Mouse (Mus musculus) embryonic facial prominence, embryonic 14.5 days (tissue): ENCODE data around the gene Gm3415. TPM values are rescaled to one million over a fixed set of nuclear protein-coding genes. Genes with fewer than 3 reads are reported as not detected.
"Not testable (repeated sequence)": the region's sequence is repeated elsewhere in the genome, so short reads cannot be mapped to it uniquely, and the experiment has no call there.

Experiments used
- ATAC-seq: fragments of 200-750 bp; cut with Nextera tagmentation; 2 replicates; pipeline ENCODE4 v1.8.0; 2017; ENCODE audit warnings: low read depth, moderate number of reproducible peaks, moderate TSS enrichment
- DNase-seq: peaks from one replicate; pipeline ENCODE4 v3.0.0-alpha.2; 2015; ENCODE audit warnings: low spot score
- H3K27ac ChIP-seq: fragments of 300-500 bp; sonication (generic); replicated peaks from 2 replicates; pipeline ENCODE4 v1.5.1; 2014; ENCODE audit warnings: low read depth, mild to moderate bottlenecking, low read length, moderate library complexity
- H3K27me3 ChIP-seq: fragments of 300-500 bp; sonication (generic); replicated peaks from 2 replicates; pipeline ENCODE4 v1.6.1; 2014; ENCODE audit warnings: low read length; ENCODE audit not compliant: control insufficient read depth, insufficient read depth
- H3K36me3 ChIP-seq: fragments of 300-500 bp; sonication (generic); 2 replicates; pipeline ENCODE4 v1.6.1; 2014; ENCODE audit warnings: low read length, mixed read lengths; ENCODE audit not compliant: control insufficient read depth, insufficient read depth
- H3K4me1 ChIP-seq: fragments of 300-500 bp; sonication (generic); 2 replicates; pipeline ENCODE4 v1.6.1; 2014; ENCODE audit warnings: antibody characterized with exemption, low read length; ENCODE audit not compliant: control insufficient read depth, insufficient read depth
- H3K4me2 ChIP-seq: fragments of 300-500 bp; sonication (generic); 2 replicates; pipeline ENCODE4 v1.6.1; 2014; ENCODE audit warnings: low read depth, mild to moderate bottlenecking, low read length, moderate library complexity, mixed read lengths
- H3K4me3 ChIP-seq: fragments of 300-500 bp; sonication (generic); 2 replicates; pipeline ENCODE4 v1.5.1; 2014; ENCODE audit warnings: low read depth, mild to moderate bottlenecking, low read length
- H3K9ac ChIP-seq: fragments of 300-500 bp; sonication (generic); 2 replicates; pipeline ENCODE4 v1.6.1; 2014; ENCODE audit warnings: low read depth, mild to moderate bottlenecking, low read length, moderate library complexity, mixed read lengths
- H3K9me3 ChIP-seq: fragments of 300-500 bp; sonication (generic); 2 replicates; pipeline ENCODE4 v1.6.1; 2016; ENCODE audit warnings: low read length; ENCODE audit not compliant: control insufficient read depth
- WGBS: fragments of 180-500 bp; shearing (Covaris S2); extraction: QIAGEN DNeasy Blood & Tissue Kit; methylation state at CpG from one replicate; pipeline ENCODE4 v1.1.7; 2014; 5-methylcytosine and 5-hydroxymethylcytosine counted together
- polyA plus RNA-seq: library from polyadenylated mRNA; unstranded; fragments of >200 nt; fragmentation: Nextera tagmentation; extraction: Ambion mirVana; gene quantifications from 2 replicates; pipeline ENCODE4 v1.2.1, GENCODE M21; 2014

Gm3415 gene
- polyA plus RNA-seq, 1 experiment from 2014 or later = not detected

DNA sequence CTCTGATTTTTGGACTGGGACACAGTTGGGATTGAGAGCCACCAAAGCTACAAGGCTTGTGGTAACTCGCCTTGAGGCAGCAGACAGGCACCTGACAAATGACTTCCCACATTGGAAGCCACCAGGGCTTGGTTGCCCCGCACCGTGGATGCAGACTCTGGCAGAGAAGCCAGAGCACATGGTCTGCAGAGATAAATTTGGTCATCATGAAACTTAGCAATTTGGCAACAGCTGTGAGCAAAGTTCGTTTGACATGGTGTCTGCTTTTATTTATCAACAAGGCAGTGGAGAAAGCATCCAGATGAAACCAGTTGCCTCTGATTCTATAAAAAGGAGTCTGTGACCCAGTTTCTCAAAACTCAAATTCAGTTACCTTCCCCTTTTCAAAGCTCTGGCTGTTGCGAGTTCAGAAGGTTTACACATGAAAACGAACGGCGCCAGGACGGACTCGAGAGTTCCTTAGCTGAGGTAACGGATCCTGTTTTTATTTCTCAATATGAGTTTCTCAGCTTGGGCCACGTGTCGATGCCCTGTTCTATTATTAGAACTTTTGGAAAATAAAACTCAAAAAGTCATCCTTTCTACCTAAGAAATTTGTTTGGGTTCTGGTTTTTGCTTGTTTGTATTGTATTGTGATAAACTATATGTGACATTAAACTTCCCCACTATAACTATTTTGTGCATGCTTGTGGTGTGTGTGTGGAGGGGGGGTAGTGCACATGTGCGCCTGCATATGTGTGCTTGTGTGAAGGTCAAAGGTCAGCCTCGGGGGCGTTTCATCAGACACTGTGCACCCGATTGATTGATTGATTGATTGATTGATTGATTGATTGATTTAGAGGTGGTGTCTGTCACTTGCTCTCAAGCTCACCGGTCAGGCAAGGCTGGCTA lies 40.9 kb downstream of the Gm3415 start:
- H3K9ac ChIP-seq = no peak overlapping the region
- no peaks in the 10 kb centered on the region for H3K36me3 ChIP-seq
- H3K4me3 ChIP-seq = no peak overlapping the region
- 68% methylated on average over 18 of the region's 18 CpGs for WGBS
- H3K9me3 ChIP-seq = 0 out of 2 replicates have a peak, but pooled peaks cover 1% of the 10 kb centered on the region
- no peak overlapping the region for H3K27ac ChIP-seq
- no peaks in the 10 kb centered on the region for H3K4me1 ChIP-seq
- ATAC-seq = no peak
- no peak overlapping the region for H3K4me2 ChIP-seq
- DNase-seq = no peak
- no peaks in the 10 kb centered on the region for H3K27me3 ChIP-seq

DNA sequence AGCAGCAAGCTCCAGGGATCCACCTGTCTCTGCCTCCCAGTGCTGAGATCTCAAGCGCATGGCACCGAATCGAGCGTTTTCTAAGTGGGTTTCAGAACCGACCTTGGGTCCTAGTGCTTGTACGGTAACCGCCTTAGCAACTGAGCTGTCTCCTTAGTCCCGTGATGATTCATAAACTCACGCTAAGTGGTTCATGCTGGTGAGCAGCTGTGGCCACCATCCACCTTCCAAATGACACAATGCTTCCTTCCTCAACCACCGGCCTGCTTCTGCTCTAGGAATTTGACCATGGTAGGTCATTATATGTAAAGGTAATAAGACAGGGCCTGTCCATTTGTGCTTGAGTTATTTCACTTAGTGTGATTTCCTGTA lies 41.6 kb downstream of the Gm3415 start:
- H3K4me1 ChIP-seq = no peaks in the 10 kb centered on the region
- ATAC-seq = no peak
- no peak overlapping the region for H3K4me2 ChIP-seq
- H3K9ac ChIP-seq = no peak overlapping the region
- 94% methylated on average over 10 of the region's 10 CpGs for WGBS
- H3K27ac ChIP-seq = no peak overlapping the region
- no peaks in the 10 kb centered on the region for H3K36me3 ChIP-seq
- 0 out of 2 replicates have a peak, but pooled peaks cover 4% of the 10 kb centered on the region for H3K9me3 ChIP-seq
- no peaks in the 10 kb centered on the region for H3K27me3 ChIP-seq
- DNase-seq = no peak
- H3K4me3 ChIP-seq = no peak overlapping the region

DNA sequence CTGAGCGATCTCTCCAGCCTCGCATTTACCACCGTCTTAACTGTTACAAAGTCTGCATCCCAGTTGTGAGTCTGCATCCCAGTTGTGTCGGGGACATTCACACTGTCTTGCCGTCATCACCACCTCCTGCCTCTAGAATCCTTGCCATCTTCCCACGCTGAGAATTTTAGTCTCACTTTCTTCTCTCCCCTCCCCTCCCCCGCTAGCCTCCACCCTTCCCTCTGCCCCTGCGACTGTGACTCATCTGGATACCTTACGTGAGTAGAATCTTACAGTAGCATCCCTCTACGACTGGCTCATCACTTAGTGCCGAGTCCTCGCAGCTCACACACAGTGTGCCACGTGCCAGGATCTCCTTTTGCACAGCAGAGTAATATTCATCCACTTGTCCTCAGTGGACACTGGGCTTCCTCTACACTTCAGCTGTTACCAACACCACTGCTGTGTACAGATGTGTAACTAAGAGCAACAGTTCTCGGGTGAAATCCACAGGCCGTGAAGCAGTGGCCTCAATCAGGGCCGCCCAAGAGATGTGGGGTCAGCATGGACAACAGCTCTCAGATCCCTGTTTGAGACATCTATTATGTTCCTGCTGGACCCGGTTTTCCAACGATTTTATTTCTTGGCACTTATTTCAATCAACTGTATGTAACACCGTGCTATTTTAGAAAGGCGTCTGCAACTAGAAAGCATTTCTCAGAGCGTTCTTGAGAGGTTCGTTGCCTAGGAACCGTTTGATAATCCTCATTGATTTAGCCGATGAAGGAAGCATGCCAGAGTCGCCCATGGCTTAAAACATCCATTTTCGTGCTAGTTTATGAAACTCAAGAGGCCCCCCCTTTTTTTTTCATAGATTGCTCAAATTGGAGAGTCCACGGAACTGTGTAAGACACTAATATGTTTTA lies 42.5 kb downstream of the Gm3415 start:
- no peaks in the 10 kb centered on the region for H3K27me3 ChIP-seq
- H3K4me2 ChIP-seq = no peak overlapping the region
- DNase-seq (no peak), ATAC-seq (no peak)
- H3K36me3 ChIP-seq = no peaks in the 10 kb centered on the region
- no peak overlapping the region for H3K27ac ChIP-seq
- 89% methylated on average over 27 of the region's 27 CpGs for WGBS
- no peak overlapping the region for H3K4me3 ChIP-seq
- no peaks in the 10 kb centered on the region for H3K4me1 ChIP-seq
- 0 out of 2 replicates have a peak, but pooled peaks cover 4% of the 10 kb centered on the region for H3K9me3 ChIP-seq
- H3K9ac ChIP-seq = no peak overlapping the region

DNA sequence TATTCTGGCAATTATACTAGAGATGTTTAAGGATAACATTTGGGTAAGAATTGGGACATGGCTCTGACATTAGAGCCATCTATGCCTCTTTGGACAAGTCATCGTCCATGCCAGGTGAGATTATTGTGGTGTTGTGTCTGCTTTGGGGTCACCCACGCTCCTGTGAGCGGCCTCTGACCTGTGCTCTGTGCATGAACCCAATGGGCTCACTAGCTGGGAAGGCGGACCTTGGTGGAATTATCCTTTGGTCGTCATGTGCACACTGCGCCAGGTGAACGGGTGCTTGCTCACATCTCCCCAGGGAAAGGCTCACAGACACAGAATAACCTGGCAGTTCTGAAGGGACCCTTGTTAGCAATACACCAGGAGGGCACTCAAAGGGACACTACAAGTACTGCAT lies 43.3 kb downstream of the Gm3415 start:
- H3K9me3 ChIP-seq, H3K4me2 ChIP-seq, H3K36me3 ChIP-seq, DNase-seq, H3K9ac ChIP-seq, H3K4me3 ChIP-seq, ATAC-seq, H3K27ac ChIP-seq, H3K4me1 ChIP-seq, H3K27me3 ChIP-seq: not testable (repeated sequence)
- 81% methylated on average over 7 of the region's 7 CpGs for WGBS

DNA sequence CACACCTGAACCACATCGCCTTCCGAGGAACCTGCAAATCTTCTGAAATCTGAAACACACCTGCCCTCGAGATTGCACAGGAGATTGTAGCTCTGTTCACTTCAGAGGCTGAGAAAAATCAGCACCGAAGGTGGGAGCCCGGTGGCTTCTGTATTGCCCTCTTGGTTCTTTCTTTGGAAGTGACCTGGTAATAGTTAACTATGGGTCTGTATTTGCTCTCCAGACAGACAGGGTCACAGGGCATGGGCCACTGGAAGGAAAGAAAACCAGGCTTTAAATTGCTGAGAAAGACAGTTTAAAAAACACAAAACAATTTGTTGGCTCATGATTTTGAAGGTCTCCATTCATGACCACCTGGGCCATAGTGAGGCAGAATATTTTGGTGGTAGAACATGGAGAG lies 44.0 kb downstream of the Gm3415 start:
- no peak overlapping the region for H3K27ac ChIP-seq
- H3K4me3 ChIP-seq = no peak overlapping the region
- no peaks in the 10 kb centered on the region for H3K4me1 ChIP-seq
- no peak for DNase-seq
- H3K9me3 ChIP-seq = 0 out of 2 replicates have a peak, but pooled peaks cover 4% of the 10 kb centered on the region
- H3K36me3 ChIP-seq = no peaks in the 10 kb centered on the region
- WGBS = 74% methylated on average over 5 of the region's 5 CpGs
- H3K9ac ChIP-seq = no peak overlapping the region
- H3K27me3 ChIP-seq = no peaks in the 10 kb centered on the region
- H3K4me2 ChIP-seq = no peak overlapping the region
- no peak for ATAC-seq

DNA sequence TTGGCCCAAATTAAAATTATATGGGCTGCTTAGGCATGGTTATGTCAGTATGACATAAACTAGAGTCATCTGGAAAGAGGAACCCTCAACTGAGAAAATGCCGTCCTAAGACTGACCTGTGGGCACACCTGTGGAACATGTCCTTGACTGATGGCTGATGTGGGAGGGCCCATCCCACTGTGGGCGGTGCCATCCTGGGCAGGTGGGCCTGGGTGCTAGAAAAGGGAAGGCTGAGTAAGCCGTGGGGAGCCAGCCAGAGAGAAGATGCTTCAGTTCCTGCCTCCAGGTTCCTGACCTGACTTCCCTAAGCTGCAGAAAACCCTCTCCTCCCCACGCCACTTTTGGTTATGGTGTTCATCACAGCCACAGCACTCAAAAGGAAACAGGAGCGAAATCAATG lies 50.3 kb downstream of the Gm3415 start:
- H3K4me3 ChIP-seq = no peak overlapping the region
- 79% methylated on average over 5 of the region's 5 CpGs for WGBS
- ATAC-seq (no peak), DNase-seq (no peak)
- no peak overlapping the region for H3K4me2 ChIP-seq
- H3K27ac ChIP-seq = no peak overlapping the region
- no peak overlapping the region for H3K9ac ChIP-seq
- H3K9me3 ChIP-seq = 0 out of 2 replicates have a peak, but pooled peaks cover 4% of the 10 kb centered on the region
- H3K4me1 ChIP-seq = no peaks in the 10 kb centered on the region
- H3K36me3 ChIP-seq = no peaks in the 10 kb centered on the region
- no peaks in the 10 kb centered on the region for H3K27me3 ChIP-seq

DNA sequence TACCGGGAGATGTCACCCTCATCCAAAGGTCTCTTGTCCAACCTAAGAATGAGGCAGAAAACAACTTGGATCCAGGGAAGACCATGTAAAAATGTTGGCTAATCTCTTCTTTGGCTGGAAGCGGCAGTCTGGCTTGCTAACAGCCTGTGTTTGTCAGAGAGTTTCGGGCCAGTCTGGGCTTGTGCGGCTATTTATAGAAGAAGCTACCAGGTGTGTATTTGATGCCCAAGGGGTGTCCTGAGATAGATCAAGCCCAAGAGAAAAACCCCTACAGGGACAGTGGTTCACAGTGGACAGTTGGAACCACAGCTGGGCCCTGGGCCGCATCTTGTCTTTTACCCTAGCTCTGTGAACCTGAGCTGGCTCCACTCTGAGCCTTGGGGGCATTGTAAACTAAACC lies 51.0 kb downstream of the Gm3415 start:
- WGBS = 76% methylated on average over 5 of the region's 5 CpGs
- Histone ChIP-seq H3K4me2 (no peak overlapping the region), H3K9ac (no peak overlapping the region), H3K27ac (no peak overlapping the region), H3K36me3 (no peaks in the 10 kb centered on the region), H3K27me3 (no peaks in the 10 kb centered on the region), H3K9me3 (0 out of 2 replicates have a peak, but pooled peaks cover 2% of the 10 kb centered on the region), H3K4me3 (no peak overlapping the region), H3K4me1 (no peaks in the 10 kb centered on the region)
- DNase-seq (no peak), ATAC-seq (no peak)

DNA sequence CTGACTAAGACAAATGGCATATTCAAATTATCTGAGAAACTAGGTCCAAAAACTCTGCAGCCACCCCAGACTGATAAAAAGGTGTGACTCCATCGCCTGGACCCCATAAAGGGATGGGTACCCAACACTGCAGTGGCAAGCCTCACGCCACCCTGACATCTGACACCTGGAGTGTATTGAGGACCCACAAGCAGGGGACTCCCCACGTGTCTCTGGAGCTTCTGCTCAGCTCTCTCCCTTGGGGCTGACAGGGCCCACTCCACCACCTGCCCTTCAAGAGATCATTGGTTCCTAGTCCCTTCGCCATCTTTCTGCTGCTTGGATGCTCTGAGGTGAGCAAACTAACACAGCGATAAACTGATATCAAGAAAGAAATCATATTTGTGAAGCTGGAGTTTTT lies 51.9 kb downstream of the Gm3415 start:
- Histone ChIP-seq H3K36me3 (no peaks in the 10 kb centered on the region), H3K27me3 (no peaks in the 10 kb centered on the region), H3K9me3 (no peaks in the 10 kb centered on the region), H3K9ac (no peak overlapping the region), H3K4me1 (no peaks in the 10 kb centered on the region), H3K4me2 (no peak overlapping the region), H3K27ac (no peak overlapping the region), H3K4me3 (no peak overlapping the region)
- ATAC-seq = no peak
- 69% methylated on average over 5 of the region's 5 CpGs for WGBS
- DNase-seq = no peak
